Mouse (Mus musculus) yolk sac, embryonic 10.5 days (tissue): ENCODE measurements around the gene Cacna2d2.
A peak's percentile ranks its signal among the peaks of the same experiment; 100 is the strongest.
"Not testable (repeated sequence)": the region's sequence is repeated elsewhere in the genome, so short reads cannot be mapped to it uniquely, and the experiment has no call there.

ENCODE experiments used
- DNase-seq: peaks from one replicate; pipeline ENCODE4 v3.0.0-alpha.2; 2017; ENCODE audit warnings: low spot score

Gene Cacna2d2

GRCm38 (mm10) chr9:107555701-107556100, 156.3 kb downstream of the Cacna2d2 start:
- no peak for DNase-seq

DNA sequence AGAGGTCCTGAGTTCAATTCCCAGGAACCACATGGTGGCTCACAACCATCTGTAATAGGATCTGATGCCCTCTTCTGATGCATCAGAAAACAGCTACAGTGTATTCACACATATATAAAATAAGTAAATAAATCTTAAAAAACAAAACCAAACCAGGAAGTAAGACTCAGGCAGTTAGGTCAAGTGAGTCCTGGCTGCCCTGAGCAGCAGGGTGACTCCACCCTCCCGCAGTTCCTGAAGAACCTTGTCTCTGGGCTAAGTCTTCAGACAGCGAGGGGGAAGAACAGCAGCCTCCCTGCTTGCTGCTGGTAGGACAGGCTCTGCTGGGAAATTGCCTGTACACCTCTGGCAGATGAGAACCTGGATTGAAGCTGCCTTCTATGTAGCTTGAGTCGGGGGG, 156.9 kb downstream of the Cacna2d2 start:
- no peak for DNase-seq

- DNase-seq = peak; percentile 95
These were observed 163.7 kb downstream of the Cacna2d2 start, which contains the start of gene Tusc2 for GRCm38 (mm10) chr9:107563029-107563581. Gene Tusc2 (plus strand): TSS chr9:107563255.

DNA sequence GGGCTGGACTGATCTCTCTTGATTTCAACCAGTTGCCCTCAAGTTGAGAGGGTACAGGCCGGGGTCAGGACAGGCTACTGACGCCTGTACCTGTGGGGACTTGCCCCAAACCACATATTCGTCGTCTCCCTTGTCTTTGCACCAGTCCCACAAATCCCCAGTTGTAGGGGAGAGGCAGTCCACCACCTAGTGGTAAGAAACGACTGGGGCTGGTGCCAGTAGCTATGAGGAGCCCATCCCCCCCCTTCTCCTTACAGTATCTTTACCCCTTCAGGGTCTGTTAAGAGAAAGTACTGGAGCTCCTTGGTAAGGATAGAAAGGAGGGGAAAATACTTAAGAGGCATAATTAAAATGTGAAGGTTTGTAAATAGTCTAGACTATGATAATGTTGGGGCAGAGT, 166.1 kb downstream of the Cacna2d2 start:
- not testable (repeated sequence) for DNase-seq

- DNase-seq = peak; percentile 82
These were observed 166.8 kb downstream of the Cacna2d2 start for GRCm38 (mm10) chr9:107566041-107566709.

- peak; percentile 50 for DNase-seq
These were observed 167.4 kb downstream of the Cacna2d2 start for GRCm38 (mm10) chr9:107566855-107567254.

DNA sequence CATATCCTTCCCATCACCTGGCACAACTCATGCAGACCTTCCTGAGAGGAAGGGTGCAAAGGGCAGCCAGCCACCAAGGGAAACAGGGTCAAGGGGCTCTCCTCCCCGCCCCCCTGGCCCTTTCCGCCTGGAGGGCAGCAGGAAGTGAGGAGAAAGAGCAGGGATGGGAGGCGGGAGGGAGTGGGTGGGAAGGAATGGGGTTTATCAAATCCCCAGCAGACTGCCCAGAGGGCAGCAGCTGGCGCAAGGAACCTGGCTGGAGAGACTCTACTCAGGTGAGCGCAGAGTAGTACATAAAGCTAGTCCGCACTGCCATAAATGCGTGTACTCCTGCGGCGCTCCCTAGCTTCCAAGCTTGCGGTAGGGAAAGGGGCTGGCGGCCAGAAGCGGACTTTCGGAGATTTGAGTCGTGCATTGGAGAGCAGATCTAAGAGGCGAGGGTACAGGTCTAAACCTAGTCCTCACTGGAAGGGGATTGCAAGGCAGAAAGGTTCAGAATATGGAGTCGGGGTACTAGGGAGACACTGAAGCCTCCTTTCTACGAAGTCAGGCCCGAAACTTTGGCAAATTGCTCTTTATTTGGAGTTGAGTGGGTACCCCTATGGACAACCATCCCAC, 168.4 kb downstream of the Cacna2d2 start, which contains the start of gene Hyal2:
TSS of gene Hyal2 (plus strand) at position 244 of the 618 bp plus-strand sequence.
- DNase-seq = peak; percentile 80

GRCm38 (mm10) chr9:107568331-107569261, 169.2 kb downstream of the Cacna2d2 start:
- peak; percentile 92 for DNase-seq

GRCm38 (mm10) chr9:107569270-107569669, 169.9 kb downstream of the Cacna2d2 start:
- no peak for DNase-seq

DNA sequence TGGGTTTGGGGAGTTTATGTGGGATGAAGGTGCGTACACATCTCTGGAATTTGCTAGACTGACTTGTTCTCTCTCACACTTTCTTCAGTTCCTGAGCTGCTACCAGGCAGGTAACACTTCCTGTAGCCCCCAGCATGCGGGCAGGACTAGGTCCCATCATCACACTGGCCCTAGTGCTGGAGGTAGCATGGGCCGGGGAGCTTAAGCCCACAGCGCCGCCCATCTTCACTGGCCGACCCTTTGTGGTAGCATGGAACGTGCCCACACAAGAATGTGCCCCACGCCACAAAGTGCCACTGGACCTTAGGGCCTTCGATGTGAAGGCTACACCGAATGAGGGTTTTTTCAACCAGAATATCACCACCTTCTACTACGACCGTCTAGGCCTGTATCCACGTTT, 170.6 kb downstream of the Cacna2d2 start:
- DNase-seq = no peak

DNA sequence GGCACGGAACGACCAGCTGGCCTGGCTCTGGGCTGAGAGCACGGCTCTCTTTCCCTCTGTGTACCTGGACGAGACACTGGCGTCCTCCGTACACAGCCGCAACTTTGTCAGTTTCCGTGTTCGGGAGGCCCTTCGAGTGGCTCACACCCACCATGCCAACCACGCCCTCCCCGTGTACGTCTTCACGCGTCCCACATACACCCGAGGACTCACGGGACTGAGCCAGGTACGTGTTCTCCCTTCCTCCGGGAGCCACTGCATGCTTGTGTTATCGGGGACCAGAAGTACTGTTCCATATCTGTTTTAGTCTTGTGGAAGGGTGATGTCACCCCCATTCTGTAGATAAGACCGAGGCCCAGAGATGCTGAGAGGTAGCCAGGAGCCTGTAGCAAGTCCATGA, 171.4 kb downstream of the Cacna2d2 start:
- DNase-seq = no peak

- no peak for DNase-seq
These were observed 172.3 kb downstream of the Cacna2d2 start for GRCm38 (mm10) chr9:107571534-107572326.

GRCm38 (mm10) chr9:107572327-107572662, 172.9 kb downstream of the Cacna2d2 start:
- no peak for DNase-seq

GRCm38 (mm10) chr9:107573774-107574173, 174.4 kb downstream of the Cacna2d2 start:
- not testable (repeated sequence) for DNase-seq

DNA sequence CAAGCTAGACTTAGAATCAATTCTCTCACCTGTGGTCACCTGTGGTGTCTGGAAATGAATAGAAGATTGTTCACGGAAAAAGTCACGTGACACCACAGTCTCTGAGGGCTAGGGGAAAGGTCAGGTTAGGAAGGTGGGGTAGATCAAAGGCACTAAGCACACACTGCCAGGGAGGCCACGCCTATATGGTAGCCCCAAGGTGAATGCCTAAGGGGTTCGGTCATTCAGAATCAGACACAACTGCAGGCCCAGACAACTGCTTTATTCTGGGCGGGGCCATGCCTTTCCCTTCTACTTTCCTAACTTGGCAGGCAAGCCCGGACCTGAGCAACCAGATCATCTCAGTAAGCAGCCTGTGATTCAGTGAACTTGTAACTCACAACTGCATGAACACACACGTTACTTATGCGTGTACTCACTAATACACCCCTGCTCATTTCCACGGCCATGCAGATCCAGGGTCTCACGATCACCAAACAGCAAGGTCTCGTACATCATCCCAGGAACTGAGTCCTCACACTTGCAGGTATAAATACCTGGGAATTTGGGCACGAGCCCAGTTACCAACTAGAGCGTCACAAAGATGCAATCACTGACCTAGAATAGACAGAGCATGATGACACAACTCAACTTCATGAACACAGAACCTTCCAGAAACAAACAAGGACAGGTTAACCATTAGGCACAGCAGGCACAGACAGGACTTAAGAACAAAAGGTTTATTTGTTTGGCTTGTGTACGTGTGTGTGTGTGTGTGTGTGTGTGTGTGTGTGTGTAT, 176.4 kb downstream of the Cacna2d2 start:
- peak; percentile 78 for DNase-seq

DNA sequence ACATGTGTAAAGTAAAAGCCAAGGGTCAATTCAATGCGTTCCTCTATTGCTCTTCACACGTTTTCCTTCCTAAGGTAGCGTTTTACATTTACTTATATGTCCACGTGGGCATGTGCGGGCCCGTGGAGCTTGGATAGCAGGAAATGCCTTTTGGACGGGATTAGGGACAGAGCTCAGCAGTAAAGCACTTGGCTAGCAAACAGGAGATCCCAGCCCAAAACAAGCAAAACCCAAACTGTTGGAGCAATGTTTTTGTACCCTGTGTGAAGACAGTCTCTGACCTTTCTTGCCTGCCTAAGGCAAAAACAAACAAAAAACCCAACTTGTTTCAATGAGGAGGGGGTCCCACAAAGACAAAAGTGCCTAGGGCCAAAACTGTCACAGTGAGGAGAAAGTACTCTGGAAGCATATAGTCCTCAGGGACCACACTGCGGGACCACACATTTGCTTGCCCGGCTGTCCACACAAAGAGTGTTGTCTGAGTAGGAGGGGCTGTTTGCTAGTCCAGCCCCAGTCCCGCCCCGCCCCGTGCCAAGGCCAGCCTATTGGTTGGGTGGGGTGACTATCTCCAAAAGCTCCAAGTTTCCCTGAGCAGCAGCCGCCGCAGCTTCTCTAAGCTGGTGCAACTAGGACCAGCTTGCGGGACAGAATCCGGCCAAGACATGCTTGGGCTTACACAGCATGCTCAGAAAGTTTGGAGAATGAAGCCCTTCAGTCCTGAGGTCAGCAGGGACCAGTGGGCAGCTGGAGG, 177.1 kb downstream of the Cacna2d2 start, which contains the start of gene Hyal1:
TSS of gene Hyal1 (plus strand) at position 571 of the 751 bp plus-strand sequence.
- peak; percentile 89 for DNase-seq

- no peak for DNase-seq
These were observed 178.5 kb downstream of the Cacna2d2 start for GRCm38 (mm10) chr9:107577871-107578270.

DNA sequence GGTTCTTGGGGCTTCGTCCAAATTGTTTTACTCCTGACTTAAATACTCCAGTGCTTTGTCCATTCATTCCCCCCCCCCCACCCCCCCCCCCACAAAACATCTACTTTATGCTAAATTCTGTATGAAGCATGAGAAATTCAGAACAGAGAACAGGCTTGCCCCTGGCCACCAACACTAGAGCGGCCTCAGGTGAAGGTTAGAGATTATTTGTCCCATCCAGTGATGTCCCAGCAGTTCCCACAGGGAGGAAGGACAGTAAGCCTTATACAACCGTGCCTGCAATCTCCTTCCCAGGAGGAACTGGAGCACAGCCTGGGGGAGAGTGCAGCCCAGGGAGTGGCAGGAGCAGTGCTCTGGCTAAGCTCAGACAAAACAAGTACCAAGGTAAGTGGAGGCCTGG, 179.2 kb downstream of the Cacna2d2 start, which contains the start of gene Naa80:
TSS of gene Naa80 (plus strand) at position 301 of the 400 bp plus-strand sequence.
- no peak for DNase-seq
